Mouse (Mus musculus) hindbrain, embryonic 11.5 days (tissue): Measurements from ENCODE around the gene Dbn1. TPM values are rescaled to one million over a fixed set of nuclear protein-coding genes. Genes with fewer than 3 reads are reported as not detected.
"Not testable (repeated sequence)": the region's sequence is repeated elsewhere in the genome, so short reads cannot be mapped to it uniquely, and the experiment has no call there.

ENCODE experiments used
- ATAC-seq: fragments of 200-750 bp; cut with Nextera tagmentation; 2 replicates; pipeline ENCODE4 v1.8.0; 2017; ENCODE audit warnings: mild to moderate bottlenecking, moderate TSS enrichment, moderate library complexity; ENCODE audit not compliant: low FRiP score
- DNase-seq: peaks from one replicate; pipeline ENCODE4 v3.0.0-alpha.2; 2015; ENCODE audit warnings: low spot score
- H3K27ac ChIP-seq: fragments of 300-500 bp; sonication (generic); 2 replicates; pipeline ENCODE4 v1.5.1; 2014; ENCODE audit warnings: mild to moderate bottlenecking, low read depth, low read length
- H3K27me3 ChIP-seq: fragments of 300-500 bp; sonication (generic); 2 replicates; pipeline ENCODE4 v1.6.1; 2014; ENCODE audit warnings: mild to moderate bottlenecking, low read length, moderate library complexity, mixed read lengths; ENCODE audit not compliant: control insufficient read depth, insufficient read depth
- H3K36me3 ChIP-seq: fragments of 300-500 bp; sonication (generic); 2 replicates; pipeline ENCODE4 v1.6.1; 2014; ENCODE audit warnings: mild to moderate bottlenecking, low read length, moderate library complexity, mixed read lengths; ENCODE audit not compliant: control insufficient read depth, insufficient read depth
- H3K4me1 ChIP-seq: fragments of 300-500 bp; sonication (generic); replicated peaks from 2 replicates; pipeline ENCODE4 v1.6.1; 2014; ENCODE audit warnings: low read length, mixed read lengths; ENCODE audit not compliant: control insufficient read depth, insufficient read depth
- H3K4me2 ChIP-seq: fragments of 300-500 bp; sonication (generic); replicated peaks from 2 replicates; pipeline ENCODE4 v1.6.1; 2014; ENCODE audit warnings: mild to moderate bottlenecking, low read depth, low read length
- H3K4me3 ChIP-seq: fragments of 300-500 bp; sonication (generic); 2 replicates; pipeline ENCODE4 v1.5.1; 2014; ENCODE audit warnings: low read depth, low read length
- H3K9ac ChIP-seq: fragments of 300-500 bp; sonication (generic); 2 replicates; pipeline ENCODE4 v1.6.1; 2014; ENCODE audit warnings: low read depth, low read length
- H3K9me3 ChIP-seq: fragments of 300-500 bp; sonication (generic); 2 replicates; pipeline ENCODE4 v1.6.1; 2016; ENCODE audit warnings: low read length; ENCODE audit not compliant: control insufficient read depth
- WGBS: fragments of 180-500 bp; shearing (Covaris S2); extraction: QIAGEN DNeasy Blood & Tissue Kit; methylation state at CpG from one replicate; pipeline ENCODE4 v1.1.7; 2014; 5-methylcytosine and 5-hydroxymethylcytosine counted together
- polyA plus RNA-seq: library from polyadenylated mRNA; unstranded; fragments of >200 nt; fragmentation: Nextera tagmentation; extraction: Ambion mirVana; gene quantifications from 2 replicates; pipeline ENCODE4 v1.2.1, GENCODE M21; 2014

Dbn1 gene
- polyA plus RNA-seq, 1 experiment from 2014 or later: 277 TPM

DNA sequence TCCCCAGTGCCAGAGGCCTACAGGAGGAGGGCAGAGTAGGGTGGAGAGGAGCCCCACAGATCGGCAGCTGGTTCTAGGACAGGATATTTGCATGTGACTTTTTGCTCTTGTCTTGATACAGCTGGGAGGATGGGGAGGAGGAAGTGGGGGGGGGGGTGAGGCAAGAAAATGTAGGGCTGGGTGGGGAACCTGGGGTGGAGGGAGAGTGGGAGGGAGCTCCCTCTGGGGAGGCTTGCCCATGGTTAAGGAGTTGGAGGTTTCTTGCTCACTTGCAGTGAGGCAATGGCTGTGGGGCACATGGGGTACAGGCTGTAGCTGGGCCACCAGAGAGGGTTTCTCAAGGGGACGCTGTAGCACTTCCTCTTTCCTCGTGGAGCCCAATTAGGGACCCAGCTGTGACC is 40.4 kb downstream of the Dbn1 start:
- H3K4me2 ChIP-seq: no peak overlapping the region

DNA sequence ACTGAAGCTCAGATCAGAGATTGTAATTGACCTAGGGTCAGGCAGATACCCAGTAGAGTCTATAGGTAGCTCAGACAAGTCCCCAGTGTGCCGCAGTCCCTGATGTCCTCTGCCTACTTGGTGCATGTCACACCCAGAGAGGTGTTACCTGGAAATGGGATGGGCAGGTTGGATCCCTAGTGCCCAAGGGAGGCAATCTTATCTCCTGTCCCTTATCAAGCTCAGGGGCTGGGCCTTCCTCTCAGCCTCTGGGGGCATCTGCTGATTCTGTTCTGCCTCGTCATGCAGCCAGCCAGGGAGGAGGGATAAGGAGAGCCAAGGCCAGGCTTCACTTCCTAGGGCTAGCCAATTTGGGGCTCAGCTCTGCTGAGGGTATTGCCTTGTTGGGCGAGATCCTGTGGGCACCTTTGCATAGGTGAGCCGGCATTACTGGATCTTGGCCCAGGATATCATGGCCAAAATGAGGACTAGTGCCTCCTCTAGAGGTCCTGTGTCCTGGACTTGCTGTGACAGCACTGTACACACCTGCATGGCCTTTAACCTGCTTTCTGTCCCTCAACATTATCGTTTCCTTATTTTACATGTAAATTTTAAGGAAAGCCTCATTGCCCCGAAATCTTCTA is 41.3 kb downstream of the Dbn1 start:
- H3K36me3 ChIP-seq: peaks cover 5% of the 10 kb centered on the region; the same call in 1 of the 2 replicates
- H3K4me1 ChIP-seq: peaks cover 2% of the 10 kb centered on the region; the same call in 1 of the 2 replicates
- peak overlapping the region; percentile 50; the same call in 1 of the 2 replicates for H3K4me2 ChIP-seq
- 78% methylated on average over 6 of the region's 6 CpGs for WGBS
- H3K27ac ChIP-seq: no peak overlapping the region
- H3K9ac ChIP-seq: peak overlapping the region; percentile 92
- ATAC-seq (no peak), DNase-seq (no peak)
- H3K9me3 ChIP-seq: no peaks in the 10 kb centered on the region
- H3K27me3 ChIP-seq: no peaks in the 10 kb centered on the region
- H3K4me3 ChIP-seq: peak overlapping the region; percentile 89

More for the DNA sequence above, 40.4 kb downstream of the Dbn1 start:
- no peaks in the 10 kb centered on the region for H3K27me3 ChIP-seq
- DNase-seq (no peak), ATAC-seq (no peak)
- H3K27ac ChIP-seq: no peak overlapping the region
- no peak overlapping the region for H3K4me3 ChIP-seq
- H3K9me3 ChIP-seq: no peaks in the 10 kb centered on the region
- H3K9ac ChIP-seq: no peak overlapping the region
- peaks cover 8% of the 10 kb centered on the region; the same call in 1 of the 2 replicates for H3K36me3 ChIP-seq
- WGBS: 56% methylated on average over 3 of the region's 3 CpGs
- peaks cover 2% of the 10 kb centered on the region; the same call in 1 of the 2 replicates for H3K4me1 ChIP-seq

DNA sequence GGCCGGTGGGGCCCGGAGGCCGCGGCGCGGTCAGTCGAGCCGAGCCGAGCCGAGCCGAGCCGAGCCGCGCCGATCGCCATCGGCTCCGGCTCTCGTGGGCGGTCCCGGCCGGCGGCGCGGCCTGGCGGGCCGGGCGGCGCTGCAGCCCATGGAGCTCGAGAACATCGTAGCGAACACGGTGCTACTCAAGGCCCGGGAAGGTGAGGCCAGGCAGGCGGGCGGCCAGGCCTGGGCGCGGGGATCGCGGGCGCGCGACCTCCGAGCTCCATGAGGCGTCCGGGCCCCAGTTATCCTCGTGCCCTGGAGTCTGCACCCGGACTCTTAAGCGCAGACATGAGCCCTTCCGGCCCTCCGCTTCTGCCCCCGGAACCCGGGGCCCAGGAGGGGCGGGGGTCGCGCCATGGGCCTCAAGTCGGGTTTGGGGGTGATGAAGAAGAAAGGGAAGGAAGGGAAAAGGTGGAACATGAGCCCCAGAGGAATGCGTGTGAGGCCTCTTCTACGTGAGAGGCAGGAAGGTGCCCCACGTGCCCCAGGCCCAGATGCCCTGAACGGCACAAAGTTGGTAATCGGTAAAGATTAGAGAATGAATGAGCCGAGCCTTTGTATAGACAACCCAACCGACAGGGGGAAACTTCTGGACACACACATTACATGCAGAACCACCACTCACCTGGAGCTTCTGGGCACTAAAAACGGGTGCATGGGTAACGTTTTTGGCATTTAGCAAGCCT is 42.4 kb downstream of the Dbn1 start:
- WGBS: under 1% methylated on average over 50 of the region's 66 CpGs
- H3K4me3 ChIP-seq: peak overlapping the region; percentile 89
- no peaks in the 10 kb centered on the region for H3K27me3 ChIP-seq
- H3K4me1 ChIP-seq: peaks cover 2% of the 10 kb centered on the region; the same call in 1 of the 2 replicates
- peaks cover under 1% of the 10 kb centered on the region; the same call in 1 of the 2 replicates for H3K36me3 ChIP-seq
- no peaks in the 10 kb centered on the region for H3K9me3 ChIP-seq
- peak overlapping the region; percentile 92 for H3K9ac ChIP-seq
- peak; percentile 68 for DNase-seq
- peak overlapping the region; percentile 89 for H3K27ac ChIP-seq
- H3K4me2 ChIP-seq: peak overlapping the region; percentile 50
- peak; percentile 53; the same call in 1 of the 2 replicates for ATAC-seq

DNA sequence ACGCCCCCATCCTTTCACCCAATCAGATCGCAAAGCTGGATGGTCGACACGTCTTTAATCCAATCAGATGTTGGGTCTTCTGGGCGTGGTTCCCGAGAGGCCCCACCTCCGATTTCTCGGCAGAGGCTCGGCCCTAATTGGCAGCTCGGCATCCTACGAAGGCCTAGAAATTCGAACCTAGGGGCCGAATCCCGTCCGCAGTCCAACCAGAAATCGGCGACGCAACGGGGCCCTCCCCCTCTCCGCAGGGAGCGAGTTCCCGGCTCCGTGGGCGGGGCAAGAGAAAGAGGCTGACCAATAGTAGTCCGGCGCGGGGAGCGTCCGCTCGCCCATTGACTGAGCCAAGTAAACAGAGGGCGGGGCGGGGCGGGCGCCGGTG is 43.0 kb downstream of the Dbn1 start, which contains the start of gene Grk6:
TSS of gene Grk6 (plus strand) at position 136 of the 379 bp plus-strand sequence.
- Histone ChIP-seq H3K4me3 (peak within 1 kb of the TSS; percentile 89), H3K4me2 (peak within 1 kb of the TSS; percentile 70), H3K9ac (peak within 1 kb of the TSS; percentile 92), H3K27me3 (no peaks in the 10 kb centered on the region), H3K36me3 (no peaks in the 10 kb centered on the region), H3K9me3 (no peaks in the 10 kb centered on the region), H3K4me1 (peaks cover 2% of the 10 kb centered on the region; the same call in 1 of the 2 replicates), H3K27ac (peak within 1 kb of the TSS; percentile 89)
- ATAC-seq (peak; percentile 96), DNase-seq (peak; percentile 99)
- 0% methylated on average over 32 of the region's 35 CpGs for WGBS

DNA sequence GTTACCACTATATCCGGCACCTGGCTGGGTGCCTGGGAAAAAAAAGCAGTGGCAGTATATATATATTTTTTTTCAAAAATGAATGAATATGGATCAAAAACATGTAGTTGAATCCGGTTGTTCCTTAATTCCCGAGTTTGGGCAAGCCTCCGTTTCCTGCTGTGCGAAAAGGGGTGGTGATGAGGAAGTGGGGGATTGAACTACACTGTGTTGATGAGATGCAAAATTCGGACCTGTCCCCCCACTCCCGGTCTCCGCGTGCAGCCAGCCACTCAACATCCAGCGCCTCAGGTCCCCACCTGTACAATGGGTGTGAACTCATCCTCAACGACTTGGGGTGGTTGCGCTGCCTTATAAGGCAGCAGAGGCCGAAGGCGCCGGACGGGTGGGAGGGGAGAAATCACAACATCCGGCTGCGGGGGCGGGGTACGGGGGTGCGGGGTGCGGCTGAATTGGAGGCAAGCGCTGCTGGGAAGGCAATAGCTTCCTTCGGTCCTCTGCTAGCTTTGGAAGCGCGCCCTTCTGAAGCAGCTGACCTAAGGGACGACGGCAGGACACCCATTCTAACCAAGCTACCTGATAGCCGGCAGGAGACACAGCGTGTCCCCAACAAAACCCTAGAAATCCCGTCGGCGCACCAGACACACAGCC is 43.5 kb downstream of the Dbn1 start:
- H3K4me1 ChIP-seq: peaks cover 2% of the 10 kb centered on the region; the same call in 1 of the 2 replicates
- peak overlapping the region; percentile 70 for H3K4me2 ChIP-seq
- H3K9ac ChIP-seq: peak overlapping the region; percentile 48
- H3K9me3 ChIP-seq: no peaks in the 10 kb centered on the region
- peak overlapping the region; percentile 89 for H3K27ac ChIP-seq
- peak overlapping the region; percentile 89 for H3K4me3 ChIP-seq
- WGBS: 2% methylated on average over 33 of the region's 33 CpGs
- DNase-seq (no peak), ATAC-seq (peak; percentile 73)
- H3K27me3 ChIP-seq: no peaks in the 10 kb centered on the region
- H3K36me3 ChIP-seq: no peaks in the 10 kb centered on the region

DNA sequence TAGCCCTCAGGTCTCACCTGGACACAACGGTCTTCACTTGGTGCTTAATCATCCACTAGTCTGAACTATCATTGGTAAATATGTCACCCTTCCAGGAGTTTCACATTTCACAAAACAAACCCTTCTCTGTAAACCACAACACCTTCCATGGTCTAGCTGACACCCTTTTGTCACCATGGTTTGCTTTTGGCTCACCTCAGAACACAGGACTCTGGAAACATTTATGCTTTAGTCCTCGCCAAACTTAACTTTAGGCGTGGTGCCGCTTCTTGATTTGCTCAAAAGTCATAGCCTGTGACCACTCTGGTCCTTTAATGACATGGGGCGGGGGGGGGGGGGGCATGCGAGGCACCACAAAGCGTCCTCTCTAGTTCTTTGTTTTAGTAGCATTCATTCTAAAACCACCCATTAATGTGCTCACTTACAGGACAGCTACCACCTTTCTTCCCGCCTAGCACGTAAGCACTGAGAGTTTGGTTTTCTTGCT is 44.1 kb downstream of the Dbn1 start:
- peak overlapping the region; percentile 70 for H3K4me2 ChIP-seq
- DNase-seq: no peak
- H3K4me1 ChIP-seq: peaks cover 2% of the 10 kb centered on the region; the same call in 1 of the 2 replicates
- peak overlapping the region; percentile 89 for H3K4me3 ChIP-seq
- no peak for ATAC-seq
- H3K9me3 ChIP-seq: no peaks in the 10 kb centered on the region
- H3K27ac ChIP-seq: no peak overlapping the region
- H3K27me3 ChIP-seq: no peaks in the 10 kb centered on the region
- no peaks in the 10 kb centered on the region for H3K36me3 ChIP-seq
- 44% methylated on average over 9 of the region's 9 CpGs for WGBS
- H3K9ac ChIP-seq: no peak overlapping the region

DNA sequence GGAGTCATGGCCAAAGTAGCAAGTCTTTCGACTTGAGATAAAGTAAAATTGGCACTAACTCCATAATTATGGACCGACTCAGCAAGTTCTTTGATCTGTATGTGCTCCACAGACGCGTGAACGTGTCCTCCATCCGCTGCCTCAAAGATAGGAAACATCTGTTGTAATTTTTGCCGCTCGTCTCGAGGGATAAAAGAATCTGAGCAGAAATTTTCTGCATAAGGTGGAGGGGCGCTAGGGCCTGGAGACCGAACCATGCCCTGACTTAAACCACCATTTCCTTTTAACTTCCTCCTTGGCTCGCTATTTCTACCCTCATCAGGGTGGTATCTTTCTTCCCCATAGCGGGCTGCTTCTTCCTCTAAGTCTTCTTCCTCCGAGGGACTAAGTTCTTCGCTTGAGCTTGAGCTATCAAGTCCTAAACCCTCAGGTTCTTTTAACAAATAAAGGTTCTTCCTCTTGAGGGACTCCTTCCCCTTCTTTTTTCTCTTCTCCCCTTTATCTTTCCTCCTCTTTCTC is 50.7 kb downstream of the Dbn1 start:
- not testable (repeated sequence) for H3K9ac ChIP-seq, H3K27me3 ChIP-seq, DNase-seq, ATAC-seq, H3K4me3 ChIP-seq, H3K27ac ChIP-seq, H3K4me2 ChIP-seq, H3K36me3 ChIP-seq, H3K9me3 ChIP-seq, H3K4me1 ChIP-seq
- WGBS: 86% methylated on average over 14 of the region's 15 CpGs

DNA sequence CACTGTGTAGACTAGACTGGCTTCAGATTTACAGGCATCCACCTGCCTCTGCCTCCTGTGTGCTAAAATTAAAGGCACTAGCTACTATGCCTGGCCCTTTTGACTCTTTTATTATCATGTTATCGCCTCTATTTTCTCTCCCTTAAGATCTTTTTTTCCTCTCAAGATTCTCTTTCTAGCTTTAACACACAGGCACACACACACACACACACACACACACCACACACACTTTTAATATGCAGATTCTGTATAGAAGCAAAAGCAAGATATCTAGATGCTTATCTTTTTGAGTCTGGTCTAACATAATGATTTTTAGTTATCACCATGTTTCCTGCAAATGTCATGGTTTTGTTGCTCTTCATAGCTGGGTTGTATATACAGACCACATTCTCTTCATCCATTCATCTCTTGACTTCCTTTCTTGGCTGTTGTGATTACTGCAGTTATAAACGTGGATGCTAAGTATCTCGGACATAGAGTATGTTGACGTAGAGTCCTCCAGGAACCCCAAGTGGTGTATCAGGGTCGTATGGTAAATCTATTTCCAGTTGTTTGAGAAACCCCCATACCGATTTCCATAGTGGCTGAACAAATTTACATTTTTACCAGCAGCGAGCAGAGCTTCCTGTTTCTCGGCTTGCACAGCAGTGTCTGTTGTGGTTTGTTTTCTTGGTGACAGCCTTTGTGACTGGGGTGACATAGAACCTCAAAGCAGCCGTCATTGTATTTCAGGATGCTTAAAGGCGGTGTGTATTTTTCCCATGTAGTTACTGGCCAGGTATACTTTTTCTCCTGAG is 55.8 kb downstream of the Dbn1 start:
- whole genome bisulfite sequencing: 80% methylated on average over 10 of the region's 10 CpGs
- Histone ChIP-seq H3K9me3 (no peaks in the 10 kb centered on the region), H3K27me3 (no peaks in the 10 kb centered on the region), H3K27ac (no peak overlapping the region), H3K4me1 (no peaks in the 10 kb centered on the region), H3K36me3 (no peaks in the 10 kb centered on the region), H3K4me3 (no peak overlapping the region), H3K9ac (no peak overlapping the region), H3K4me2 (no peak overlapping the region)
- DNase-seq: no peak
- ATAC-seq: no peak
